Mouse (Mus musculus): ENCODE data around the gene Zfyve21. TPM values are rescaled to one million over a fixed set of nuclear protein-coding genes. Genes with fewer than 3 reads are reported as not detected.

The Zfyve21 gene
- polyA plus RNA-seq, 1 experiment: not detected

DNA sequence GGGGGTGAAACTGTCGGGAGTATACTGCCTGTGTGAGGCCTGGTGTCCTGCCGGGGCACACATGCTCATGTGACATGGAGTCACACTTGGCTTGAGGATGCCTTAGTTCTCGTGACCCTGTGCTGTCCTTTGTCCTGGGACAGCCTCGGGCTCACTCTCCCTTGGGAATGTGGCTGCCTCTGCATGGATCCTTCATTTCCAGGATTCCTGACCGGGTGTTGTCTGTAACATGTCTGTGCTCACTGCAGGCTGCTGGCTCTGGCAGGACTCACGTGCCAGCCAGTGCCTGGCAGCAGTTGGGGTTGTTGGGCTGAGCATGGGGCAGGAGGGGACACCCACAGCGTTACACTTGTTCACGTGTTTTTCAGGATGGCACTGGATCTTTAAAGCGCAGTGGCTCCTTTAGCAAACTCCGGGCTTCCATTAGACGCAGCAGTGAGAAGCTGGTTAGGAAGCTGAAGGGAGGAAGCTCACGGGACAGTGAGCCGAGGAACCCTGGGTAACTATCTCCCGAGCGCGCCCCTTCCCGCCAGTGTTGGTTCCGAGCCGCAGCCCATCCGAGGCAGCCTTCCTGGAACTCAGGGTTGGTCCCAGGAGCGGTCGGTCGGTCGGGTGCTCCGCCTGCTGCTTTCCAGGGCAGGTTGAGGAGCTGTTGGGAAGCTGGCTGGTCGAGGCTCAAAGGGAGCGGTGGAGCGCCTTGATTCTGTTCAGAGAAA lies 18.6 kb upstream of the Zfyve21 start:
- peak overlapping the region; percentile 43; the same call in 1 of the 2 replicates for H3K27ac ChIP-seq (ENCODE audit: insufficient read depth, low read depth, low read length)
- WGBS: 86% methylated on average over 28 of the region's 28 CpGs
- TF ChIP-seq POLR2A (IDR thresholded peaks at IDR 0.05; ENCODE audit: insufficient read depth, low read depth, low read length): 0 out of 2 replicates have a peak, but pooled peaks have one; percentile 11
- no peak for TF ChIP-seq CTCF (IDR thresholded peaks at IDR 0.05; ENCODE audit: insufficient read depth, low read depth, low read length)
- peaks cover 32% of the 10 kb centered on the region for H3K4me1 ChIP-seq (ENCODE audit: control insufficient read depth, insufficient read depth, low read length)
- H3K4me3 ChIP-seq (ENCODE audit: insufficient read depth, low read depth, low read length): no peak overlapping the region

DNA sequence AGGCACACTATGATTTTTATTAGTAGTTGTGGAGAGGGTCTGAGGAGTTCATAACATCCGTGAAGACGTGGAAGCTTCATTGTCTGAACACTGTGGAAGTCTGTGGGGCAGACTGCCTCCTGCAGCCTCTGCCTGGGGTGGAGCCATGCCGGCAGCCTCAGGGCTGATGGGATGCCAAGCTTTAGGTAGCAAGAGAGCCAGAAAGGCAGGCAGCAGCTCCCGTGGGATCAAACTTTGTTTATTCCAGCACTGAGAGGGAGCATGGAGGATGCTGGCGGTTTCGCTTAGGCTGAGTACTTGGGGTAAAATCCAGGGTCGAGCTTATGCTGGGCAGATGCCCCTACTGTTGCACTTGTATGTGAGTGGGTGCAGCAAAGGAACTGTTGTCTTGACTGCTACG lies 16.7 kb upstream of the Zfyve21 start:
- H3K4me3 ChIP-seq (ENCODE audit: insufficient read depth, low read depth, low read length): no peak overlapping the region
- H3K4me1 ChIP-seq (ENCODE audit: control insufficient read depth, insufficient read depth, low read length): peaks cover 26% of the 10 kb centered on the region
- no peak overlapping the region for H3K27ac ChIP-seq (ENCODE audit: insufficient read depth, low read depth, low read length)
- WGBS: 62% methylated on average over 8 of the region's 8 CpGs
- TF ChIP-seq CTCF (IDR thresholded peaks at IDR 0.05; ENCODE audit: insufficient read depth, low read depth, low read length) (no peak), POLR2A (IDR thresholded peaks at IDR 0.05; ENCODE audit: insufficient read depth, low read depth, low read length) (no peak)

DNA sequence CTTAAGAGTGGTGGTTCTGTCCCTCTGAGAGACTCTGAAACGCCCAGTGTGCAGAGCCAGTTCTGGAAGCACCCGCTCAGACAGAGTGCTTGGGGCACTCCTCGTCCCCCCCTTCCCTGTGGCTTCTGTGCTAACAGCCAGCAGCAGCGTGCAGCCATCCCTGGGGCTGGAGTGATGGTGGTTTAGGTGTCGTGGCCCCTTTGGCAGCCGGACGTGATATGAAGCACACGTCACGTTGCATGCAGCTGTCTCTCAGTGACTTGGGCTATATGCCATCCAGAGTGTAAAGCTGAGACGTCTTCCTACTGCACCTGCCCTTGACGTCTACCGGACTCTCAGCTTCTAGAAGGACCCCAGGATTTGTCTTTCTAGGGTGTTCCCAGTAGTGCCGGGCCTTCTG lies 15.5 kb upstream of the Zfyve21 start:
- no peak overlapping the region for H3K27ac ChIP-seq (ENCODE audit: insufficient read depth, low read depth, low read length)
- H3K4me1 ChIP-seq (ENCODE audit: control insufficient read depth, insufficient read depth, low read length): peaks cover 21% of the 10 kb centered on the region
- H3K4me3 ChIP-seq (ENCODE audit: insufficient read depth, low read depth, low read length): no peak overlapping the region
- no peak for TF ChIP-seq POLR2A (IDR thresholded peaks at IDR 0.05; ENCODE audit: insufficient read depth, low read depth, low read length)
- no peak for TF ChIP-seq CTCF (IDR thresholded peaks at IDR 0.05; ENCODE audit: insufficient read depth, low read depth, low read length)
- WGBS: 90% methylated on average over 13 of the region's 13 CpGs

DNA sequence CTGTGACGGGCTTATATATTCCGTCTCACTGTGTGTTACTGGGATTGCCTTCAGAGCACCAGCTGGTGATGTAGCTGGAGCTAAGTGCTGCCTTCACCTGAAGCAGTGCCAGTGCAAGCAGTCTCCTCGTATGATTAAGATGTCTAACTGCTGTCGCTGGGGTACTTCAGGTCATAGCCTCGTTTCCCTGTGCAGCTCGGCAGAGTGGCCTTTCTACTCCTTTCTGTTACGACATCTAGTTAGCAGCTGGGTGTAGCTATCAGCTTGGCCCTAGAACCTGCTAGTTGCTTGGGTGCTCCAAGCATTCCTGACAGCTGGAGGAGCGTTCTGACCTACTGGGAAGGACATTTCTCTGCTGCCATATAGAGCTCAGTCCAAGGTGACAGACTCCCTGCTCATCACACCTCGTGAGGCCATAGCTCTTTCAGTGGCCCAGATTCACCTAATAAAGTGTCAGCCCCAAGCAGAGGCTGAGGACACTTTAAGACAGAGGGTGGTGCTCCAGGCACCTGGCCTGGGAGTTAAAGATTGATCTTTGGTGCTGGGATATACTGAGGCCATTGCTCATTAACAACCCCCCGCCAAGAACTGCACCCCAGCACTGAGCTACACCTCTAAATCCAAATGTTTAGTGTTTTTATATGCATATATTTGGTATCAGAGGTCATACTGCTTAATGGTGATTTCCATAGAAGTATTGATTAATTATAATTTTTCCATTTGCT lies 13.3 kb upstream of the Zfyve21 start:
- 69% methylated on average over 10 of the region's 10 CpGs for WGBS
- Histone ChIP-seq H3K27ac (ENCODE audit: insufficient read depth, low read depth, low read length) (no peak overlapping the region), H3K4me3 (ENCODE audit: insufficient read depth, low read depth, low read length) (no peak overlapping the region), H3K4me1 (ENCODE audit: control insufficient read depth, insufficient read depth, low read length) (peaks cover 3% of the 10 kb centered on the region; the same call in 1 of the 2 replicates)
- TF ChIP-seq CTCF (IDR thresholded peaks at IDR 0.05; ENCODE audit: insufficient read depth, low read depth, low read length) (no peak), POLR2A (IDR thresholded peaks at IDR 0.05; ENCODE audit: insufficient read depth, low read depth, low read length) (no peak)

DNA sequence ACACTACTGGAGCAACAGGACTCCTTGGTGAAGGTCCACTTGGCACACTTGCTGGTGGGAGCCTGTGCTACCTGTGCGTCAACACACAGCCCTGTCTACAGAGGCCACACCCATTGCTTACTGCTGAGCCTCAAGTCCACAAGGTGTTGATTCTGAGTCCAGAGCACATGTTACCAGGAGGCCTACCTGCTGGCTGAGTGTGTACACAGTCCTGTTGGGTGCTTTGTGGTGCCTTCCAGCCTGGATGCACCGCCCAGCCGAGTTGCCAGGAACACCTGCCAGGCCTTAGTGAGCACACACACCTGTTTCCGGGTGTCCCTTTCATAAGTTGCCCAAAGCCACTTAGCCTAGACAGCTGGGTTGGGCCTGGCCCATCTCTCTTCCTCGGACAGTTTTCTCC lies 10.4 kb upstream of the Zfyve21 start:
- Histone ChIP-seq H3K4me3 (ENCODE audit: insufficient read depth, low read depth, low read length) (no peak overlapping the region), H3K4me1 (ENCODE audit: control insufficient read depth, insufficient read depth, low read length) (peaks cover 3% of the 10 kb centered on the region; the same call in 1 of the 2 replicates), H3K27ac (ENCODE audit: insufficient read depth, low read depth, low read length) (no peak overlapping the region)
- 88% methylated on average over 5 of the region's 5 CpGs for whole genome bisulfite sequencing
- TF ChIP-seq CTCF (IDR thresholded peaks at IDR 0.05; ENCODE audit: insufficient read depth, low read depth, low read length) (no peak; the same call in 1 of the 2 replicates), POLR2A (IDR thresholded peaks at IDR 0.05; ENCODE audit: insufficient read depth, low read depth, low read length) (no peak)

GRCm38 (mm10) chr12:111808775-111809174 lies 5.2 kb upstream of the Zfyve21 start:
- 79% methylated on average over 6 of the region's 6 CpGs for whole genome bisulfite sequencing
- H3K27ac ChIP-seq (ENCODE audit: insufficient read depth, low read depth, low read length): no peak overlapping the region

DNA sequence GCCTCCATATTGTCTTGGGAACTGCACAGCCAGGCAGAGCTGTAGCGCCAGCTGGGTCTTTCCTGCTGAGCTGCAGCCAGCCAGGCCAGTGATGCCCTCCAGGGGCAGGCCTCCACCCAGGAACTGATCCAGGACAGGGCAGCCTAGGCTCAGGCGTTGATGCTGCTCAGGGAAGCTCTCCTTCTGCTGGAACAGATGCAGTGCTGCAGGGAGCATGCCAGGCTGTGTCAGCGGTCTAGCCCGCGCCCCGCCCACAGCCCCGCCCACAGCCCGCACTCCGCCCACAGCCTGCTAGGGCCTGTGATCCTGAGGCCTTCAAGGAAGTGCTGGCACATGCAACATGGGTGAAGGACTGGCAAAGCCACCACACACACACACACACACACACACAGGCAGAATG lies 4.2 kb upstream of the Zfyve21 start:
- peaks cover 26% of the 10 kb centered on the region for H3K4me1 ChIP-seq (ENCODE audit: control insufficient read depth, insufficient read depth, low read length)
- H3K4me3 ChIP-seq (ENCODE audit: insufficient read depth, low read depth, low read length): 0 out of 2 replicates have a peak overlapping the region, but pooled peaks have one; percentile 2
- no peak for TF ChIP-seq CTCF (IDR thresholded peaks at IDR 0.05; ENCODE audit: insufficient read depth, low read depth, low read length)
- WGBS: 0% methylated on average over 9 of the region's 9 CpGs
- peak overlapping the region; percentile 8; the same call in 1 of the 2 replicates for H3K27ac ChIP-seq (ENCODE audit: insufficient read depth, low read depth, low read length)

More at GRCm38 (mm10) chr12:111808775-111809174, 5.2 kb upstream of the Zfyve21 start:
- H3K4me3 ChIP-seq (ENCODE audit: insufficient read depth, low read depth, low read length): no peak overlapping the region
- H3K4me1 ChIP-seq (ENCODE audit: control insufficient read depth, insufficient read depth, low read length): peaks cover 26% of the 10 kb centered on the region
- no peak for TF ChIP-seq POLR2A (IDR thresholded peaks at IDR 0.05; ENCODE audit: insufficient read depth, low read depth, low read length)
- TF ChIP-seq CTCF (IDR thresholded peaks at IDR 0.05; ENCODE audit: insufficient read depth, low read depth, low read length): no peak

- Histone ChIP-seq H3K27ac (ENCODE audit: insufficient read depth, low read depth, low read length) (no peak overlapping the region), H3K4me3 (ENCODE audit: insufficient read depth, low read depth, low read length) (no peak overlapping the region), H3K4me1 (ENCODE audit: control insufficient read depth, insufficient read depth, low read length) (peaks cover 43% of the 10 kb centered on the region)
- TF ChIP-seq POLR2A (IDR thresholded peaks at IDR 0.05; ENCODE audit: insufficient read depth, low read depth, low read length) (no peak), CTCF (IDR thresholded peaks at IDR 0.05; ENCODE audit: insufficient read depth, low read depth, low read length) (no peak)
- WGBS: 90% methylated on average over 13 of the region's 13 CpGs
Observed at GRCm38 (mm10) chr12:111812075-111812474, 1.9 kb upstream of the Zfyve21 start.

DNA sequence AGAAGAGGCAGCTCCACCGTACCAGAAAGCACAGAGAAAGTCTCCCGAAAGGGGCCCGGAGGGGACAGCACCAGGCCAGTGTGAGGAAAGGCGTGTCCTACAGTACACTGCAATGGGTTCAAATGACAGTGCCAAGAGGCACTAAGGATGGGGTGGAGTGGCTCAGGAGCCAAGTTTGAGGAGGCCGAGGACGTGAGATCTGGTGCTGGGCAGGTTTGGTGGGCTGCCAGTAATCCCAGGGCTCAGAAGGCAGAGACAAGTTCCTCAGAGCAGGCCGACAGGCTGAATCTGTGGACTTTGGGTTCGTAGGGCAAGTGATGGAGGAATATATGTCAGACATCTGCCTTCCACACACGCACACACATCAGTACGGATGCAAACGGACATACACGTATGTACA lies 1.4 kb upstream of the Zfyve21 start:
- 53% methylated on average over 12 of the region's 12 CpGs for WGBS
- TF ChIP-seq POLR2A (IDR thresholded peaks at IDR 0.05; ENCODE audit: insufficient read depth, low read depth, low read length) (no peak), CTCF (IDR thresholded peaks at IDR 0.05; ENCODE audit: insufficient read depth, low read depth, low read length) (no peak)
- Histone ChIP-seq H3K27ac (ENCODE audit: insufficient read depth, low read depth, low read length) (no peak overlapping the region), H3K4me1 (ENCODE audit: control insufficient read depth, insufficient read depth, low read length) (peaks cover 44% of the 10 kb centered on the region), H3K4me3 (ENCODE audit: insufficient read depth, low read depth, low read length) (no peak overlapping the region)
